Mouse (Mus musculus): ENCODE results near the gene Npl. TPM values are rescaled to one million over a fixed set of nuclear protein-coding genes. Genes with fewer than 3 reads are reported as not detected.
"Not testable (repeated sequence)": the region's sequence is repeated elsewhere in the genome, so short reads cannot be mapped to it uniquely, and the experiment has no call there.

Gene Npl
- total RNA-seq, 2 experiments from 2014 or later = 1.6 to 2.2 TPM

GRCm38 (mm10) chr1:153489132-153489531 lies 60.7 kb downstream of the Npl start:
- DNase-seq = peak; percentile 51 to 75

GRCm38 (mm10) chr1:153487500-153487879 lies 62.4 kb downstream of the Npl start, which contains the start of gene Dhx9:
Gene Dhx9 (minus strand): TSS chr1:153487660.
- DNase-seq = peak; percentile 97 to 99

GRCm38 (mm10) chr1:153486767-153487499 lies 62.9 kb downstream of the Npl start:
- peak; percentile 60 to 67 for DNase-seq

GRCm38 (mm10) chr1:153486120-153486519 lies 63.7 kb downstream of the Npl start:
- not testable (repeated sequence) for DNase-seq

GRCm38 (mm10) chr1:153485201-153485796 lies 64.5 kb downstream of the Npl start:
- DNase-seq = no peak

- DNase-seq = no peak
Measured at GRCm38 (mm10) chr1:153481025-153481412, 68.8 kb downstream of the Npl start.

- peak; percentile 37 to 83 for DNase-seq
Measured at GRCm38 (mm10) chr1:153480386-153481024, 69.3 kb downstream of the Npl start.

- DNase-seq = no peak
Measured at GRCm38 (mm10) chr1:153479296-153479695, 70.5 kb downstream of the Npl start.

GRCm38 (mm10) chr1:153461796-153462195 lies 88.0 kb downstream of the Npl start:
- no peak for DNase-seq

GRCm38 (mm10) chr1:153456137-153456536 lies 93.7 kb downstream of the Npl start:
- DNase-seq = no peak

GRCm38 (mm10) chr1:153453146-153453642 lies 96.7 kb downstream of the Npl start:
- DNase-seq = no peak

Other genes with a start within 250 kb of the Npl start
- gene Lamc1, start 217.3 kb downstream of the Npl start, total RNA-seq (2021) = 10 to 100 TPM; 83.1 to 94.8 TPM
- not detected for gene Shcbp1l, start 124.9 kb downstream of the Npl start, total RNA-seq (2021)
- 10 to 100 TPM; 41.4 to 46.0 TPM for gene Dhx9, start 62.4 kb downstream of the Npl start, total RNA-seq (2021)
- not detected for gene Rgs8, start 103.0 kb upstream of the Npl start, total RNA-seq (2021)
- 1 to 10 TPM; 1.2 to 1.5 TPM for gene Rgs16, start 190.3 kb upstream of the Npl start, total RNA-seq (2021)
- gene Rnasel, start 199.4 kb upstream of the Npl start, total RNA-seq (2021) = 1 to 10 TPM; 2.8 to 5.0 TPM